Mouse (Mus musculus): Measurements from ENCODE around the gene Rreb1.
"Not testable (repeated sequence)": the region's sequence is repeated elsewhere in the genome, so short reads cannot be mapped to it uniquely, and the experiment has no call there.

Gene Rreb1

DNA sequence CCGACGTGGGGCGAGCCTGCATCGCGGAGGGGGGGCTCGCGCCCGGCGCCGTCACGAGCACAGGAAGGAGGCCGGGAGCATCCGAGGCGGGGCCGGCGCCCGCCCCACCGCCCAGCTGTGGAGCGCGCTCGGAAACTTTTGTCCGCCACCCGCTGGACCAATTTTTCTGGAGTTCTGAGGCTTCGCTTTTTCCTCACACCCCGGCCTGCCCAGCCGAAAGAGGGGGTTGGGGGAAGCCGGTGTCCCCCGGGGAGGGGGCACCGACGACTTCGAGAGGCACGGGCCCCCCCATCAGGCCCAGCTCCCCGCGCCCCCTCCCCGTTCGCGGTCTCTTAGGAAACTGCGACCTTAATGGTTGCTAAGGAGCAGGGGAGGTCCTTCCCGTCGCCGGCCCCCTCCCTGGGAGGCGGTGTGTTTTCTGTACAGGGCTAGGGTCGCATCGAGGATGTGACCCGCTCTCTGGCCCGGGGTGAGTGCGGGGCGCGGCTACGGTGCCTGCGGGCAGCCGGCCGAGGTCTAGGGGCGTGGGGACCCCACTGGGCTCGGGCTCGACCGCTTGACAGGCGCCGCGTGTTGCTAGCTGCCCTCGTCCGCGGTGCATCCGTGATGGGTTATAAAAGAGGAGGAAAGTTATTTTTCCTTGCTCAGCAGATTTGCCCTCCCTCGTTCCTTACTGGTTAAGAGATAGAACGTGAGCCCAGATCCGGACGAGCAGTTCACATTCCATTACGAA, 49.2 kb downstream of the Rreb1 start:
- peak; percentile 38 to 69 for DNase-seq (ENCODE audit: low spot score in 2 of 2)

DNA sequence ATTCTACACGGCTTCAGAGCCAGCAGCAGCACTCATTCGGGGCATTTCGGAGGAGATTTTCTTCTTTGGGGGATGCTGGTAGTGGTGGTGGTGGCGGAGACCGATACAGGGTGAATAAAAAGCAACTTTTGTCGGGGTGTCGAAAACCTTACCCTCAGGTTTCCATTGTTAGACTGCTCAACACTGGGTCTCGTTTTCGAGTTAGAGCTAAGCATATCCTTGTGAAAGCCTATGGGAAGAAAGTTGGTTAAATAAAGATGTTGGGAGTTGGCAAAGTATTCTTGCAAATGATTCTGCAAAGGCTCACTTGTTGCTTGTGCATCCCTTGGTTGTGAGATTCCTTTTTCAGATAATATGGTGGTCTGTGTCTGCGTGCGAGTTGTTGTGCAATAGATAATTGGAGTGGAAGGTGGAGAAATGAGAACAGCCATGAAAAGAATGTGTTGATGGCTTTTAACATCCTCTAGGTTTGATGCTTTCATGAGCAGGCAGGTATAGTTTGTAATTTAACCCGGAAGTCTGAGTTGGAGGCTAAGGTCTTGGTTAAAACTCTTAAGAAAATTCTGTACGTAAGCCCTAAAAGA, 49.9 kb downstream of the Rreb1 start:
- DNase-seq (ENCODE audit: low spot score in 2 of 2) = no peak

DNA sequence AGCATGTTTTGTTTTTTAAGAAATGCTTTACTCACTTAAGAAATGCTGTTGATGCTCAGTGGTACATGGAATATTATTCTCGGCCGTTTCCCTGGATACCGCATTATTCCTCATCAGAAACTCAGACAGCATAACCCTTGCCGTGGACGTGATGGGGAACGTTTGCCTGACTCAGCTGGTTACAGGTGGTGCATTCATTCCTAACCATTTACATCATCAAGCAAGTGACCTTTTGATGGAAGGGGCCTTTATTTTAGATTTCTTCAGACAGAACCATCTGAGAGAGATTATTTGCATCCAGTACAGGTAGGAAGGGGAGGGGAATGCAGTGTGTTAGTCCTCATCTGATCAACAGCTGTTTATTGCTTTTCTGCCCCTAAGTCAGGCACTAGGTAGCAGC, 50.7 kb downstream of the Rreb1 start:
- no peak for DNase-seq (ENCODE audit: low spot score in 2 of 2)

DNA sequence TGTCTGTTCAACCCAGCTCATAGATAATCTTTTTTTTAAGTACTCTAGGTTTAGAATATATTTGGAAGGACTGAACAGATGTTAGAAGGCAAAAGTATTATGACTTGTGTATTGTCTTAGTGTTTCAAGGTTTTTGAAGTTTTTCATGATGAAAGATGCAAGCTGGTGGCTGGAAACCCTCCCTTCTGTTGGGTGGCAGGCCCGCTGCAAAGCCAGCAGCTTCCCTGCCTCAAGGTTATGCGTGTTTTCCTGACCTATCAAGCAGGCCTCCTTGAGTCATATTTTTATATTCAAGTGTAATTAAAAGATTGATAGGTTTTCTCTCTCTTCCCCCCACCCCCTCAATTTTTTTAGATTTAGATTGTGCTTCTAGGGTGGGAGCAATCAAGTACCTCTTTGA, 52.1 kb downstream of the Rreb1 start:
- DNase-seq (ENCODE audit: low spot score in 2 of 2) = no peak

DNA sequence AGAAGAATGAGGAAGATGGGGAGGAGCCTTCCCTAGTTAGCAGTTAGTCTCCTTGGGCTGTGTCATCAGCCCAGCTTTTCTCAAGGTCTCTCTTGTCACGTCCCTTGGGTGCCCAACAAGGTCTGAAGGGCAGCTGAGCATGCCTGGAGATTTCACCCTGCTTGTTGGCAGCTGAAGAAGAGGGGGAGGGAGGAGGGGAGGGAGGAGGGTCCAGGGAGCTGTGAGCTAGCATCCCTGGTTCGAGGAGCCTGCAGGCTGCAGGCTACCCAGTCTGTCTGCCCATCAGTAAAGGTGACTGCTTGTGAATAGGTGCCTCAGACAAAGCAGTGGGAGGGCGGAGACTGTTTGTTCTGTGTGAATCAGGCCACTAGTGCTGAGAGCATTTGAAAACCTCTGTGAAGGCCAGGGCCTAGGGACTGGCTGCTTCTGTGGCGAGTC, 52.7 kb downstream of the Rreb1 start:
- no peak for DNase-seq (ENCODE audit: low spot score in 2 of 2)

DNA sequence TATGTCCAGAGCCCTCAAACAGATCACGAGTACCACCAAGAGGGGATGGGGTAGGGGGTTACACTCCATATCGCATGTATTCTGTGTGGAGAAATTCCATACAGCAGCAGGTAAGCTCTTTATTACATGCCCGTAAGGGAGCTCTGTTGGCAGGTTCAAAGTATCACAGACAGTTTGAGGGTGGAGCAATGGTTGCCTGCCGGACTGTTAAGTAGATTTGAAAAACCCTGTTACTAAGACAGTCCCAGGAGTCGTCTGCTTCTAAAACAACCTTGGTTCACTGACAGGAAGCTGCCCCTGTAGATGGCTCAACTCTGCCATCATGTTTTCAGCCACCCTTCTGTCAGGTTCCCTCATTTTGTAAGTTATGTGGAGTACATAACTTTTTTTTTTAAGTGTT, 54.3 kb downstream of the Rreb1 start:
- no peak for DNase-seq (ENCODE audit: low spot score in 2 of 2)

DNA sequence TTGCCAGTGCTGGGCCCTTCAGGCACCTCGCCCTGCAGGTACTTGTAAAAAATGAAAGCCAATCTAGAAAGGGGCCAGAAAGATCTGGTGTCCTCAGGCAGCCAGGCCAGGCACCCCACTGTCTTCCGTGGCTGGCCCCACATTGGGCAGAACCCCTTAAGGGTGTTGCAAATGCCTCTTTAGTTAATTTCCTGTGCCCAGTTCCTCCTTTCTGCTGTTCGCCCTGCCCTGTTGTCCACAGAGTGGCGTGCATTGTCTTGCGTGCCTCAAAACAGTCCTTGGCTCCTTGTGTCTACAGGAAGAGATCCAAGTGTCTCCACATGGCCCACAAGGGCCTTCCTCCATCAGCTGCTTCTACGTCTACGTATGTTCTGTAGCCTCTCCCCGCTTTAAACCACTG, 55.3 kb downstream of the Rreb1 start:
- no peak for DNase-seq (ENCODE audit: low spot score in 2 of 2)

DNA sequence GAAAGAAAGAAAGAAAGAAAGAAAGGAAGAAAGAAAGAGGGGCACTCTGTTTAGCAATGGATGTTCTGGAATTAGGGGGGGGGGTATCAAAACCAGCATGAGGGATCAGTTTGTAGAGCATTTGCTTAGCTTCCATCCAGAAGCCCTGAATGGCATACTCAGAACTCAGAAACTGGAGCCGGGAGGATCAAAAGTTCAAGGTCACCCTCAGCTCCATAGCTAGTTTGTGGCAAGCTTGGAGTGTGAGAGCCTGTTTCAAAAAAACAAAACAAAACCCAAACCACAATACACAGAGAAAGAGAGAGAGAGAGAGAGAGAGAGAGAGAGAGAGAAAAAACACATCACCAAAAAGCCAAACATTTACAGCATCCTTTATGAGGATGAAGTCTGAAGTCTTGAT, 57.1 kb downstream of the Rreb1 start:
- DNase-seq (ENCODE audit: low spot score in 2 of 2) = no peak

DNA sequence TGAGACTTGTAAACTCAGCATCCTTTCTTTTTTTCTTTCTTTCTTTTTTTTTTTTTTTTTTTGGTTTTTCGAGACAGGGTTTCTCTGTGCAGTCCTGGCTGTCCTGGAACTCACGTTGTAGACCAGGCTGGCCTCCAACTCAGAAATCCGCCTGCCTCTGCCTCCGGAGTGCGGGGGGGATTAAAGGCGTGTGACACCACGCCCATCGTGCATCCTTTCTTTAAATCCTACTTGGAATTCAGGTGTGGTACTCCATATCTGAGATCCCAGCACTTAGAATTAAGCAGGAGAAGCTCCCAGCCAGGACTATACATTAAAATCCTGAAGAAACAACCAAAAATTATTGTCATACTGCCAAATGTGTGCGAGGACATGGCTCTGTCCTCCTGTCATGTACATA, 57.6 kb downstream of the Rreb1 start:
- DNase-seq (ENCODE audit: low spot score in 2 of 2) = not testable (repeated sequence)

DNA sequence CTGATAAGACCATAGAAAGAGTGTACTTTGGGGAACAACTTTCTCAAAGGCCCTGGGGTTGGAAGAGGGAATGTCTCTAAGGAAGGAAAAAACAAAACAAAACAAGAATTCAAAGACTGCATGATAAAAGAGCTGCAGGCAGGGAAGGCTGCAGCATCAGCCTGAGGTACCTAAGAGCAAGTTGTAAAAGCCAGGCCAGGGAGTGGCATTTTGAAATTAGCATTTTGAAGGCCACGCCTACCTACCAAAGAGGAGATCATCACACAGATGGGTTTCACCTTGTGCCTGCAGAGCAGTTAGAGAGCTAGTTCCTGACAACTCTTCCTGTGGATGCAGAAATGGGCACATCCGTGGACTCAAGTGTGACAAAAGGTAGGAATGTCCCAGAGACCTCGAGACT, 59.2 kb downstream of the Rreb1 start:
- no peak for DNase-seq (ENCODE audit: low spot score in 2 of 2)

DNA sequence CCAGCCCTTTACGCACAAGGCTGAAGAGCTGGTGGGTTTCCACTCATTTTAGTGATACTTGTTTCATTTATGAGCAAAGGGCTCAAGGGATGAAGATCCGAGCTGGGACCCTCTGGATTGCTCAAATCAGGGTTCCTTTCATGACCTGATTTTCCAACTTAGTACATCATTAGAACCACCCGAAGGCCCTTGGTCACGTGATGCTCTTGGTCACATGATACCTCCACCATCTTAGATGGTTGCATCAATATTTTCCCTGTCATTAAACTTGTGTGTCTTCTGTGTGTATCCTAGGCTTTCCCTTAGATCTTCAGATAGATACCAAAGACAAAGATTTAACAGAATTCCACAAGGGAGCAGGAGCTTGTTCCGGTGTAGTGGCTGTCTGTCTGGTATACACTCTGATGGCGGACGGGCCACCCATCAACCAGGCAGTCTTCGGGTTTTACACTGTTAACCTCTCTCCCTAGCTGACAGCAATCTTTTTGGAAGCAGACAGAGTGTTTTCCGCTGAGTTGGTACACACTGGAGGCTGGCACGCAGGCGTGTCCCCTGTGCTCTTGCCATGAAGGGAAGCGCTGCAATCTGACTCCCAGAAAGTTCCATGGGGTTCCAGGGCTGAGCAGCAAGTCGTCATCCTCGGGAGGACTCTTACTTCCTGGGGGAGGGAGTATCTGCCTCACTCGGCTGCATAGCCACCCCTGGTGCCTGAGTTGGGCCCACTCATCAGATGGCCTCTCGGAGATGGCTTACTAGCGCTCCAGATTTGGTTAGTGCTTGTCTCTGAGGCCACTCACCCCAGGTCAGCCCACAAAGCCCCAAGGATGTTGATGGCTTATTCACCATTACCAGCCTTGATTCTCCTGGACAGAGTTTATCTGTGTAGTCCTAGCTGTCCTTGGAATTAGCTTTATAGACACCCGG, 60.3 kb downstream of the Rreb1 start:
- DNase-seq (ENCODE audit: low spot score in 2 of 2) = no peak

DNA sequence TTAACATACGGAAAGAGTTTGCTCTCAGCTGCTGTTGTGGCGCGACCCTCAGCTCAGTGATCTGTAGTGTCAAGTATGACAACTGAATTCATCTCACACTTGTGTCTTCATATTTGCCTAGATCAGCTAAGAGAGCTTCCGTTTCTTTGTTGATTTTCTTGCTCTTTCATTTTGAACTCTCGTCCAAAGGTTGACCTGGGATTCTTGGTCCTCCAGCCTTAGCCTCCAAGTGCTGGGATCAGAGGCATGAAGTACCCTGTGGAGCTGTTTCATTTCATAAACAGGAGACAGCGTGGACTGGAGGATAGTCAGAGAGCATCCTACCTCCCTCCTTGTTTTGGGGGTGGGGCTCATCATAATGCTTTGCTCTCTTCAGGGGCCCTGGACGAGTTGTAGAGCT, 65.0 kb downstream of the Rreb1 start:
- DNase-seq (ENCODE audit: low spot score in 2 of 2) = no peak

DNA sequence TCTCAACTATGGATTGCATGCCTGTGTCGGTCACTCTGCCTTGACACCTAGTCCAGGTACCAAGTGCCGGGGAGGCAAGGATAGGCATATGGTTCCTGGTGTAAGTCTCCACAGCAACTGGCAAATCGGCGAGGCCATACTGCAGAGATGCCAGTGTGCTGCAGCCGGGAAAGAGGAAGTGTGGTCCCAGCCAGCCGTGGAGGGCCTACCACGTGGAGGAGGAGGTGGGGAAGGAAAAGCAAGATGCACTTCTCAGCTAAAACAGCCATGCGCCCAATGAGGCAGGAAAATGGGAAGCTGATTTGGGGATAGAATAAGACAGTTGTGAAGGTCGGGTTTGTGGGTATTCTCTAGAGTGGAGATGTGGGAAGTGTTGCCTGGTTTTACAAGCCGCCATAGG, 65.6 kb downstream of the Rreb1 start:
- no peak for DNase-seq (ENCODE audit: low spot score in 2 of 2)

DNA sequence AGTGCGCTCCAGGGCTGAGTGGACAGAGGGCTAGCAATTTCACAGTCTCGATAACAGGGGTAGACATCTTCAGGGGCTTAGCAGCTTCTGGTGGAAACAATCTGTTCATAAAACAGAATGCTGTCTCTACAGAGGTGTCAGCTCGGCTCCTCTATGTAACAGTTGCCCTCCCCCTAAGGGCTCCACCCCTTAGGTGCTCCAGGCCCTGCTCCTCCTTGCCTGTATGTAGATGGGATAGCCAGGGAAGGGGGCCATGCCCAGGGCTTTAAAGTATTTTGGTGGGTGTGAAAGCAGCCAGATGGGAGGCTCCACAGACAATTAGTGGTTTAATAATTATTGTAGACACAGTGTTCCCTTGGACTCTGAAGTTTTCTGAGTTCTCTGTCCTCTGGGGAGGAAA, 67.0 kb downstream of the Rreb1 start:
- no peak for DNase-seq (ENCODE audit: low spot score in 2 of 2)

DNA sequence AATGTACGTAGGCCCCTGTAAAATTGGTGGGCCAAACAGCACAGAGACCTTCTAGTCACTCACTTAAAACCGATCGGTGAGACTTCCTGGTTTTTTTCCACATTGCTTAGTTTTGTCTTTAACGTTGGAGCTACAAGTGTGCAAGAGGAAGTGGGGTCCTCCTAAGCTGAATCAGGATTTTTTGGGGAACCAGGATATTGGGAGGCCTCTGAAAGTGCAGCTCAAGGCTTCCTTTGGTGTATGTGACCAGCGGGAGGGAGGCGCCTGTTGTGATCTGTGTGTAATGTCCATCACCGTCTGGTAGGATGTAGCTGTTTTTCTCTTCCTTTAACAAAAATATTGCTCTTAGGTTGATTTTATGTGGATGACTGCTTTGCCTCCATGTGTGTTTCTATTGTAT, 67.4 kb downstream of the Rreb1 start:
- no peak for DNase-seq (ENCODE audit: low spot score in 2 of 2)

DNA sequence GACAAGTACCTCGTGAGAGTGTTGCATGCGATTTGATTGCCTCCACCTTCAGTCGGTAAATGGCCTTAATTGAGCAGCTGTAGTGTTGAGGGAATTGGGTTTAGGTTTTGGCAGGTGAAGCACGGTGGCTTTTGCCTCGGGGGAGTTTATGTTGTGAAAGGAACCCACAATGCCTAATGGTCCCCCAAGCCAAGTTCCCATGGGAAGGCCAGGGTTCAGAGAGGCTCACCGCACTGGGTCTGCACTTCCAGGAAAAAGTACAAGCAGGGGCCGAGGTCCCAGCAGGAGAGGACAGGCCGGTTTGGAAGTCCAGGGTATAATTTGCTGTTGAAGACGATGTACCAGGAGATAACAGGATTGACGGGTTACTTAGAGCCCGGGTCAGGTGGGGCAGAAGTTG, 68.3 kb downstream of the Rreb1 start:
- DNase-seq (ENCODE audit: low spot score in 2 of 2) = no peak

DNA sequence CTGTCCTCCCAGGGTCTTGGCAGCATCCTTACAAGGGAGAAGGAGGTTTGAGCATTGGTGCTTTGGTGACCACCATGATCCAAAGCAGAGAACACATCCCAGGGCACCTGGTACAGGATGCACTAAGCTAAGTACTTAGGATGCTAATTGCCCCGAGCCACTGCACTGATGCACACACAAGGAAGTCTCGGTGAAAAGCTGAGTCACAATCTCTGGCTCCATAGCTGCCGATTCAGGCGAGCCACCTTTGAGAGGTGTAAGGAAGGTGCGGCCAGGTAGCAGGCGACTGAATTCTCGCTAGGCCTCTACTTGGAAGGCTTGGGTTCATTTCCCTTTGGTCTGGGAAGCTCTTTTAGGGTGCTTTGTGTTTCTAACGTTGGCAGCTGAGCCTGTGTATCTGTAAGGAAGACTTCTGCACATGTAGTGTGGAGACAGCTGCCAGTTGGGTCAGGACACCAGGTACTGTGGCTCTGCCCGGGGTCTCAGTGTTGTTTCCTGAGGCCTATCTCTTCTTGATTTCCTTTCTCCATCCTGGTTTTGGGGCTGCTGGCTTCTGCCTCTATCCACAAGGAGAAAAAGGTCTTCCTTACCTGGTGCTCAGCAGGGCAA, 68.9 kb downstream of the Rreb1 start:
- DNase-seq (ENCODE audit: low spot score in 2 of 2) = no peak

DNA sequence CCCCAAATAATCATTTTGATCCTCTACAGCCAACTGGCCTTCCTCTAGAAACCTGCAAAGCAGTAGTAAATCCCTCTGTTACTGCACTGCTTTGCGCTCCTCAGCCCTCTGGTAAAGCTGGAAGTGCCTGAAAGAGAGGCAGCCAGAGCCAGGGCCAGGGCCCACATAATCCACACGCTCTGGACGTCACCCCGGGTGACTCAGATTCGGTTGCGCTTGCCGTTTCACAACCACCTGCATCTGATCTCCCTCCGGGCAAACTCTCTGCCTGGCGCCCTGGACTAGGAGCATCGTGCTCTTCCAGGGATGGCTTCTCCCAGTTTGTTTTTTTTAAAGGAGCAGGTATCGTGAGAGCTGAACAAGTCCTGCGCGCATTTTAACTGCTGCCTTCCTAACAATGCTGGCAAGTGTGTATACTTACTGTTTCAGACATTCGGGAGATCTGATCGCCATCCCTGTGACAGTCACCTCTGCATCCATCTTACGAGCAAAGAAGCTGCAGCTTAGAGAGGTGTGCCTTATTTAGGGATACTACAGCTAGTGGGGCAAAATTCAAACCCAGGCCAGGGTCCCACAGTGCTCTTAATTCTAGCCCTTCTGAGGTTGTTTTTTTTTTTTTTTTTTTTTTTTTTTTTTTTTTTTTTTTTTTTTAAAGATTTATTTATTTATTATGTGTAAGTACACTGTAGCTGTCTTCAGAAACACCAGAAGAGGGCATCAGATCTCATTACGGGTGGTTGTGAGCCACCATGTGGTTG, 69.6 kb downstream of the Rreb1 start:
- DNase-seq (ENCODE audit: low spot score in 2 of 2) = peak in 1 of 2 experiments; percentile 61

DNA sequence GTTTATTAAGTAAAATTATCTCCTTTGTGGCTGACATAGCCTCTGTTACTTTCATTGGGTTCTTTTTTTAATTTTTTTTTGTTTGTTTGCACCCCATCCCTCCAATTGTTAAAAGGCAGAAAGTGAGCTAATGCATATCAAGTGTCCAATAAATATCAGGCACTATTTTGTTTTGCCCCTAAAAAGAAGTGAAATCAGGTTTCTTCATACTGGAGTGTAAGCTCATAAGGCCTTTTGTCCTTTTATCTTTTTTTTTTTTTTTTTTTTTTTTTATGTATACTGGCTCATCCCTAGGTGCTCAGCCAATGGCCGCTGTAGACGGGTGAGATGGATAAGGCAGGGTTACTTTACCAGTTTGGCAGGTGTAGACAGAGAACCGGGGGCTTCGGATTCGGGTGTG, 70.2 kb downstream of the Rreb1 start:
- no peak for DNase-seq (ENCODE audit: low spot score in 2 of 2)

DNA sequence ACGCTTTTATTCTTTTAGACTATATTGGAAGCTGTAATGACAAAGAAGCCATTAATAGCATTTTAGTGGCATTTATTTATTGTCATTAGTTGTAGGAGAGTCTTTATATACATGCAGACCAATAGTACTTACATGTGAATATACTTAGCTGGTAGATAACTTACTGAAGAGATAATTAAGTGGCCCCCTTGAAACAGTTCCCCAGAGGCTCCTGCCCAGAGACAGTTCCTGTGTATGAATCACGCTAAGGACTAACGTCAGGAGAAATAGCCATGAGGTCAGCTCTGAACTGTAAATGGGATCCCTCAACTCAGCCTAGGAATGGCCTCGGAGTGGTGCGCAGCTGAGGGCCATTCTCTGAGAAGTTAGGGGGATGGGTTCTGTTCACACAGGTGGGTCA, 73.4 kb downstream of the Rreb1 start:
- DNase-seq (ENCODE audit: low spot score in 2 of 2) = no peak

DNA sequence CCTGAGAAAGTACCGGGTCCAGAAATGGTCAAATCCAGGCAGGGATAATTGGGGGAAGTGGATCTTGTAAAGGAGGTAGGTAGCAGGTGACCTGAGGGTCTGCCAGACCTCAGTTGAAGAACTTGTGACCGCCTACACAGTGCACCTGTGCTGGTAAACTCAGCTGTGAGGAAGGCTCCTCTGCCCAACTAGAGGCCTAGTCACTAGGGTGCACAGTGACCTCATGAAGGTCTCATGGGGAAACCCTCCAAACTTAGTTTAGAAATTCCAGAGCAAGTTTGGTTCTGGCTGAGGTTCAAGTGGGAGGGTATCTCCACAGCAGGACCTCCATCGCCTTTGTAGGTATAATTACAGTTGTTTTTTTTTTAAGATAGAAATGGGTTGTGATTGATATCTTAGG, 74.7 kb downstream of the Rreb1 start:
- no peak for DNase-seq (ENCODE audit: low spot score in 2 of 2)

DNA sequence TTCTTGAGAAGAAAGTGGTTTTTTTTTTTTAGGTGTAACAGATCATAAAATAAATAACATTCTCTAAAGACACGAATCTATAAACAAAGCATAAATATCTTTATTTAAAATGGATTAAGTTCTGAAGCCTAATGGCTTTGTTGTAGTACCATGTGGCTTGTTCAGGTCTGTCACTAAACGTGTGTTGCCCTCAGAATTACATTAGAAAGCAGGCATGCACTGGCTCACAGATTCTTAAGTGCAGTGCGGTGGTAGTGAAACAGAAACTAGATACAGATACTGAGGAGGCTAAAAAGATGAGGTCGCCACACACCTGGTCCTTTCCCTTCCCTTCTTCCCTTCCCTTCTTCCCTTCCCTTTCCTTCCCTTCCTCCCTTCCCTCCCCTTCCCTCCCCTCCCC, 75.2 kb downstream of the Rreb1 start:
- DNase-seq (ENCODE audit: low spot score in 2 of 2) = no peak

Data from urinary bladder, postnatal 4 days (tissue).